Mouse (Mus musculus) spleen, adult 2 months (tissue): ENCODE measurements at regions not wholly inside any gene's neighbourhood (a gene's known extent, or its start where the extent isn't known, plus 50 kb on each side); places are given as distances from the start of the nearest gene placed in this dataset.

ENCODE experiments used
- CTCF ChIP-seq: fragments of 200-500 bp; IDR thresholded peaks from 2 replicates; pipeline ENCODE4 v1.5.1; 2011; ENCODE audit warnings: mild to moderate bottlenecking, inconsistent platforms; ENCODE audit not compliant: insufficient read depth, insufficient read length, insufficient replicate concordance; ENCODE audit errors: extremely low read depth
- POLR2A ChIP-seq: fragments of 200-500 bp; IDR thresholded peaks from 2 replicates; pipeline ENCODE4 v1.6.1; 2011; ENCODE audit warnings: low read depth, low read length, inconsistent platforms

- TF ChIP-seq CTCF (no peak), POLR2A (no peak)
These were observed 63.5 kb upstream of the Gm10295 start for GRCm38 (mm10) chr7:71414756-71415155.
